Mouse (Mus musculus): ENCODE results near the gene Glcci1.

Gene Glcci1

DNA sequence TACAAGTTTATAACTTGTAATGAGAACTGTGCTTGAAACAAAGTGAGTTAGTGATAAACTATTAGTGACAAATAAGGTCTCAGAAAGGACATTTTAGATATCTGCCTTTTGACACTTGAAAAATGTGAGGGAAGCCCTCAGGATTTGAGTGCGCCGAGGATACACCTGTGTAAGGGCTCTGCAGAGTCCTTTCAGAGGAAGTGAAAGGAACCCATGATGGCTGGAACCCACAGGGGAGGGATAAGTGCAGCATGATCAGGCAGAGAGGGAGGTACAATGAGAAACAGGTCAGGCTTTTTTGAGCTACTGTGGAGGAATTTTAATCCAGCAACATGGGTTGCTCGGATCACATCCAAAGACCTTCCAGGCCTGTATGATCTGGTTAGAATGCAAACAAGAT, 10.4 kb upstream of the Glcci1 start:
- no peak for TF ChIP-seq NANOG (IDR thresholded peaks at IDR 0.05; ENCODE audit: borderline replicate concordance, low read length)
- no peak for TF ChIP-seq POU5F1 (IDR thresholded peaks at IDR 0.05; ENCODE audit: borderline replicate concordance, low read length)
- Histone ChIP-seq H3K27me3 (ENCODE audit: insufficient read depth, low read length) (0 out of 2 replicates have a peak, but pooled peaks cover 4% of the 10 kb centered on the region), H3K36me3 (ENCODE audit: insufficient read depth, low read length) (no peaks in the 10 kb centered on the region), H3K9me3 (ENCODE audit: low read length) (no peaks in the 10 kb centered on the region), H3K4me1 (replicated peaks; ENCODE audit: low read depth, low read length) (no peaks in the 10 kb centered on the region), H3K4me3 (replicated peaks; ENCODE audit: low read length) (no peak overlapping the region)

DNA sequence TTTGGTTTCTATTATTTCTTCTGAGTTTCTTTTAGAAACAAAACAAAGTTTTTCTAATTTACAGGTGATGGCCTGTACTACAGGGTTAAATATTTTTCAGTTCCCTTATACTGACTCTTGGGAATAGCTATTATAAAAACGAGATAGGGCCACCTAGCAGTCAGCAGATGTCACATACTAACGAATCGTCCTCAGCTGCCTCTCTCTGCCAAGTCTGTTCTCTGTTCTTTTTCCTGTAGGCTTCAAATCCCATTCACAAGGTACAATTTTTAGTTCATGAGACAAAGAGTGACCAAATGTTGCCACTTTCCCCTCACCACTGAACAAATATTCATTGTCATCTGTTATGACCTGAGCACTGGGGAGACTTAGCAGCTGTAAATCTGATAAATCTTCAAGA, 5.4 kb upstream of the Glcci1 start:
- H3K4me3 ChIP-seq (replicated peaks; ENCODE audit: low read length): no peak overlapping the region
- H3K9me3 ChIP-seq (ENCODE audit: low read length): no peaks in the 10 kb centered on the region
- TF ChIP-seq NANOG (IDR thresholded peaks at IDR 0.05; ENCODE audit: borderline replicate concordance, low read length) (no peak), POU5F1 (IDR thresholded peaks at IDR 0.05; ENCODE audit: borderline replicate concordance, low read length) (no peak), CTCF (conservative IDR thresholded peaks at IDR 0.05; ENCODE audit: low read length) (no peak)
- H3K4me1 ChIP-seq (replicated peaks; ENCODE audit: low read depth, low read length): peaks cover 7% of the 10 kb centered on the region; the same call in 1 of the 2 replicates
- 0 out of 2 replicates have a peak, but pooled peaks cover 4% of the 10 kb centered on the region for H3K27me3 ChIP-seq (ENCODE audit: insufficient read depth, low read length)
- no peaks in the 10 kb centered on the region for H3K36me3 ChIP-seq (ENCODE audit: insufficient read depth, low read length)

- H3K27me3 ChIP-seq (ENCODE audit: insufficient read depth, low read length): 0 out of 2 replicates have a peak, but pooled peaks cover 4% of the 10 kb centered on the region
- TF ChIP-seq POU5F1 (IDR thresholded peaks at IDR 0.05; ENCODE audit: borderline replicate concordance, low read length): no peak
- H3K4me3 ChIP-seq (replicated peaks; ENCODE audit: low read length): no peak overlapping the region
- H3K9me3 ChIP-seq (ENCODE audit: low read length): no peaks in the 10 kb centered on the region
- no peaks in the 10 kb centered on the region for H3K36me3 ChIP-seq (ENCODE audit: insufficient read depth, low read length)
- peaks cover 7% of the 10 kb centered on the region; the same call in 1 of the 2 replicates for H3K4me1 ChIP-seq (replicated peaks; ENCODE audit: low read depth, low read length)
Observed at GRCm38 (mm10) chr6:8504521-8505228, 4.7 kb upstream of the Glcci1 start.

- peaks cover 18% of the 10 kb centered on the region for H3K4me1 ChIP-seq (replicated peaks; ENCODE audit: low read depth, low read length)
- no peaks in the 10 kb centered on the region for H3K9me3 ChIP-seq (ENCODE audit: low read length)
- TF ChIP-seq NANOG (IDR thresholded peaks at IDR 0.05; ENCODE audit: borderline replicate concordance, low read length): no peak
- TF ChIP-seq POU5F1 (IDR thresholded peaks at IDR 0.05; ENCODE audit: borderline replicate concordance, low read length): no peak
- TF ChIP-seq CTCF (conservative IDR thresholded peaks at IDR 0.05; ENCODE audit: low read length): no peak
- no peak overlapping the region for H3K4me3 ChIP-seq (replicated peaks; ENCODE audit: low read length)
- H3K36me3 ChIP-seq (ENCODE audit: insufficient read depth, low read length): no peaks in the 10 kb centered on the region
- H3K27me3 ChIP-seq (ENCODE audit: insufficient read depth, low read length): peaks cover 18% of the 10 kb centered on the region
Observed at GRCm38 (mm10) chr6:8506631-8507030, 2.8 kb upstream of the Glcci1 start.

GRCm38 (mm10) chr6:8508883-8509536, 390 bp upstream of the Glcci1 start:
- TF ChIP-seq NANOG (IDR thresholded peaks at IDR 0.05; ENCODE audit: borderline replicate concordance, low read length) (no peak), POU5F1 (IDR thresholded peaks at IDR 0.05; ENCODE audit: borderline replicate concordance, low read length) (no peak), CTCF (conservative IDR thresholded peaks at IDR 0.05; ENCODE audit: low read length) (no peak)

DNA sequence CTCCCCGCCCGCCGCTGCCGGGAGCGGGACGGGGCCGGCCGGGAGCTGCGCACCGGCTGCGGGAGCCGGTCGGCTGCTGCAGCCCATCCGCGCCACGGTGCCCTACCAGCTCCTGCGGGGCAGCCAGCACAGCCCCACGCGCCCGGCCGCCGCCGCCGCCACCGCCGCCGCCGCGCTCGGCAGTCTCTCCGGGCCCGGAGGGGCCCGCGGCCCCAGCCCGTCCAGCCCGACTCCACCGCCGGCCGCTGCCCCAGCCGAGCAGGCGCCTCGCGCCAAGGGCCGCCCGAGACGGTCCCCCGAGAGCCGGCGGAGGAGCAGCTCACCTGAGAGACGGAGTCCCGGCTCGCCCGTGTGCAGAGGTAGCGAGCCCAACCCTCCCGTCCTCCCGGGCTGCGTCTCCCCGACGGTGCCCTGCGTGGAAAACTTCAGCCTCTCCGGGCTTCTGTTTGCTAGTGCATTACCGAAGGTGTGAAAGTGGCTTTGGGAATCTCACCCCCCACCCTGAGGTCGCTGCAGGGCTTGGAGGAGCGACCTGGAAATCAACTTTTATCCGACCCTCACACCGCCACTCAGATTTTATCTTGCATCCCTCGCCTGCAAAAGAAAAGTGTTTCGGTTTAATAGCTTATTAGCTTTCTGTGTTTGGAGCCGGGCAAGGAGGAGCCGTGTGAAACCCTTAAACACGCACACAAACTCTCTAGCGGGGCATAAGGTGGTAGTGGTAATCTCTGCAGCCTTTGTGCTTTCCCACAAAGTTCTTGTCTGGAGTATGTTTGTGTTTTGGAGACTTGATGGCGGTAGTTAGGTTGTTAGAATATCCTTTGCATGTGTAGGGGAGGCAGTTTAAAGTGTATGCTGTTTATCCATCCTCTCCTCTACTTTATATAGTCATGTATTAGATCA, 812 bp downstream of the Glcci1 start:
- TF ChIP-seq POU5F1 (IDR thresholded peaks at IDR 0.05; ENCODE audit: borderline replicate concordance, low read length) (no peak), CTCF (conservative IDR thresholded peaks at IDR 0.05; ENCODE audit: low read length) (no peak), NANOG (IDR thresholded peaks at IDR 0.05; ENCODE audit: borderline replicate concordance, low read length) (no peak)
- peaks cover 15% of the 10 kb centered on the region for H3K27me3 ChIP-seq (ENCODE audit: insufficient read depth, low read length)

More at GRCm38 (mm10) chr6:8508883-8509536, 390 bp upstream of the Glcci1 start:
- Histone ChIP-seq H3K4me3 (replicated peaks; ENCODE audit: low read length) (peak overlapping the region; percentile 87), H3K27me3 (ENCODE audit: insufficient read depth, low read length) (peaks cover 15% of the 10 kb centered on the region), H3K9me3 (ENCODE audit: low read length) (no peaks in the 10 kb centered on the region), H3K36me3 (ENCODE audit: insufficient read depth, low read length) (no peaks in the 10 kb centered on the region), H3K4me1 (replicated peaks; ENCODE audit: low read depth, low read length) (peaks cover 18% of the 10 kb centered on the region)

DNA sequence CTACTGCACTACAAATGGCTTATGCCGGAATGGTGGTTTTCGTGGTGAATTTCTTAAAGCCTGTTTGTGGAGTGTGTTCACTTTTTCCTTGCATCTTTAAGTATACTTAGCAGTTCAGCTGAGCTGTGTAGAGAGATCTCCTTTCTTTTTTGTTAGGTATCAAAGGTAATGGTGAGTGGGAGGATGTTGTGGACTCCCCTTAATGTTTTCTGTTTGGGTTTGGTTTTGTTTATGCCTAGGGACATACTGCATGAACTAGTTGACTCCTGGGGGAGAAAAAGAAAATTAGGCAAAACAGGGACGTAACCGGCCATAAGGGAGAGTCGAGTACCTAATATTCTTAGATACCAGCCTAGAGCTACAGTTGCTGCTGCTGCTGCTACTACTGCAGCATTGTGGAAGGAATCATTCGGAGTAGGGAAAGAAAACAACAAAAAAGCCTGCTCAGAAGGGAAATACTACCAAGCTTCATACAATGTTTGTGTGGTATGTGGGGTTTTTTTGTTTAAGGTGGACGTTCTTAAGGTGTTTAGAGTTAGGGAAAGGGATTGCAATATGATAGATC, 1.5 kb downstream of the Glcci1 start:
- H3K27me3 ChIP-seq (ENCODE audit: insufficient read depth, low read length): peaks cover 15% of the 10 kb centered on the region
- peaks cover 18% of the 10 kb centered on the region for H3K4me1 ChIP-seq (replicated peaks; ENCODE audit: low read depth, low read length)
- peak overlapping the region; percentile 87 for H3K4me3 ChIP-seq (replicated peaks; ENCODE audit: low read length)
- no peaks in the 10 kb centered on the region for H3K36me3 ChIP-seq (ENCODE audit: insufficient read depth, low read length)
- TF ChIP-seq POU5F1 (IDR thresholded peaks at IDR 0.05; ENCODE audit: borderline replicate concordance, low read length) (no peak), CTCF (conservative IDR thresholded peaks at IDR 0.05; ENCODE audit: low read length) (no peak), NANOG (IDR thresholded peaks at IDR 0.05; ENCODE audit: borderline replicate concordance, low read length) (no peak)
- no peaks in the 10 kb centered on the region for H3K9me3 ChIP-seq (ENCODE audit: low read length)

More for the DNA sequence above, 812 bp downstream of the Glcci1 start:
- Histone ChIP-seq H3K4me1 (replicated peaks; ENCODE audit: low read depth, low read length) (peaks cover 18% of the 10 kb centered on the region), H3K9me3 (ENCODE audit: low read length) (no peaks in the 10 kb centered on the region), H3K4me3 (replicated peaks; ENCODE audit: low read length) (peak overlapping the region; percentile 87), H3K36me3 (ENCODE audit: insufficient read depth, low read length) (no peaks in the 10 kb centered on the region)

GRCm38 (mm10) chr6:8511447-8511846, 2.0 kb downstream of the Glcci1 start:
- no peaks in the 10 kb centered on the region for H3K36me3 ChIP-seq (ENCODE audit: insufficient read depth, low read length)
- TF ChIP-seq CTCF (conservative IDR thresholded peaks at IDR 0.05; ENCODE audit: low read length) (no peak), NANOG (IDR thresholded peaks at IDR 0.05; ENCODE audit: borderline replicate concordance, low read length) (no peak), POU5F1 (IDR thresholded peaks at IDR 0.05; ENCODE audit: borderline replicate concordance, low read length) (no peak)

More at GRCm38 (mm10) chr6:8511447-8511846, 2.0 kb downstream of the Glcci1 start:
- no peaks in the 10 kb centered on the region for H3K9me3 ChIP-seq (ENCODE audit: low read length)
- peaks cover 18% of the 10 kb centered on the region for H3K4me1 ChIP-seq (replicated peaks; ENCODE audit: low read depth, low read length)
- peaks cover 15% of the 10 kb centered on the region for H3K27me3 ChIP-seq (ENCODE audit: insufficient read depth, low read length)
- no peak overlapping the region for H3K4me3 ChIP-seq (replicated peaks; ENCODE audit: low read length)
